Mouse (Mus musculus): Measurements from ENCODE around the gene Bicc1. TPM values are rescaled to one million over a fixed set of nuclear protein-coding genes. Genes with fewer than 3 reads are reported as not detected.

The Bicc1 gene
- total RNA-seq, 1 experiment, result 1.8 TPM

- no peak for DNase-seq (ENCODE audit: low read depth, low spot score)
- Histone ChIP-seq H3K36me3 (ENCODE audit: control insufficient read depth, insufficient read depth, low read length, poor library complexity, severe bottlenecking) (no peaks in the 10 kb centered on the region), H3K27ac (ENCODE audit: insufficient read depth, low read depth, low read length, poor library complexity, severe bottlenecking) (no peak overlapping the region), H3K9me3 (ENCODE audit: control insufficient read depth, insufficient read depth, low read depth, low read length) (no peaks in the 10 kb centered on the region), H3K4me3 (ENCODE audit: insufficient read depth in 1 of 2, low read depth in 1 of 2, low read length in 2 of 2, poor library complexity in 1 of 2, severe bottlenecking in 1 of 2) (no peak overlapping the region), H3K4me1 (ENCODE audit: control insufficient read depth in 2 of 2, insufficient read depth in 2 of 2, low read length in 2 of 2, poor library complexity in 1 of 2) (no peaks in the 10 kb centered on the region), H3K9ac (ENCODE audit: insufficient read depth, low read depth, low read length, poor library complexity, severe bottlenecking) (no peak overlapping the region)
- TF ChIP-seq CHD2 (IDR thresholded peaks at IDR 0.05; ENCODE audit: low read depth, low read length) (no peak), MAFK (IDR thresholded peaks at IDR 0.05; ENCODE audit: insufficient read depth, low read depth, low read length) (no peak), ZC3H11A (IDR thresholded peaks at IDR 0.05; ENCODE audit: borderline replicate concordance, low read depth, low read length) (no peak), ZNF384 (IDR thresholded peaks at IDR 0.05; ENCODE audit: low read depth, low read length) (no peak), HCFC1 (IDR thresholded peaks at IDR 0.05; ENCODE audit: borderline replicate concordance, insufficient read depth, low read length) (no peak)
- in situ Hi-C loops (cut with MboI; ENCODE audit: low sequenced_read_pairs in 2 of 2, unreplicated experiment in 2 of 2), result no loop called here
Observed at GRCm38 (mm10) chr10:71028066-71028844, 131.2 kb downstream of the Bicc1 start.

- TF ChIP-seq ZC3H11A (IDR thresholded peaks at IDR 0.05; ENCODE audit: borderline replicate concordance, low read depth, low read length) (no peak), HCFC1 (IDR thresholded peaks at IDR 0.05; ENCODE audit: borderline replicate concordance, insufficient read depth, low read length) (no peak), ZNF384 (IDR thresholded peaks at IDR 0.05; ENCODE audit: low read depth, low read length) (no peak), MAFK (IDR thresholded peaks at IDR 0.05; ENCODE audit: insufficient read depth, low read depth, low read length) (no peak), CHD2 (IDR thresholded peaks at IDR 0.05; ENCODE audit: low read depth, low read length) (no peak)
- Histone ChIP-seq H3K9ac (ENCODE audit: insufficient read depth, low read depth, low read length, poor library complexity, severe bottlenecking) (no peak overlapping the region), H3K4me3 (ENCODE audit: insufficient read depth in 1 of 2, low read depth in 1 of 2, low read length in 2 of 2, poor library complexity in 1 of 2, severe bottlenecking in 1 of 2) (no peak overlapping the region), H3K4me1 (ENCODE audit: control insufficient read depth in 2 of 2, insufficient read depth in 2 of 2, low read length in 2 of 2, poor library complexity in 1 of 2) (no peaks in the 10 kb centered on the region), H3K27ac (ENCODE audit: insufficient read depth, low read depth, low read length, poor library complexity, severe bottlenecking) (no peak overlapping the region), H3K9me3 (ENCODE audit: control insufficient read depth, insufficient read depth, low read depth, low read length) (no peaks in the 10 kb centered on the region), H3K36me3 (ENCODE audit: control insufficient read depth, insufficient read depth, low read length, poor library complexity, severe bottlenecking) (no peaks in the 10 kb centered on the region)
- DNase-seq (ENCODE audit: low read depth, low spot score), result no peak
- in situ Hi-C loops (cut with MboI; ENCODE audit: low sequenced_read_pairs in 2 of 2, unreplicated experiment in 2 of 2), result no loop called here
Observed at GRCm38 (mm10) chr10:71025131-71025894, 134.2 kb downstream of the Bicc1 start.

- no peak for DNase-seq (ENCODE audit: low read depth, low spot score)
- Histone ChIP-seq H3K9ac (ENCODE audit: insufficient read depth, low read depth, low read length, poor library complexity, severe bottlenecking) (no peak overlapping the region), H3K36me3 (ENCODE audit: control insufficient read depth, insufficient read depth, low read length, poor library complexity, severe bottlenecking) (no peaks in the 10 kb centered on the region), H3K4me1 (ENCODE audit: control insufficient read depth in 2 of 2, insufficient read depth in 2 of 2, low read length in 2 of 2, poor library complexity in 1 of 2) (no peaks in the 10 kb centered on the region), H3K4me3 (ENCODE audit: insufficient read depth in 1 of 2, low read depth in 1 of 2, low read length in 2 of 2, poor library complexity in 1 of 2, severe bottlenecking in 1 of 2) (no peak overlapping the region), H3K27ac (ENCODE audit: insufficient read depth, low read depth, low read length, poor library complexity, severe bottlenecking) (no peak overlapping the region), H3K9me3 (ENCODE audit: control insufficient read depth, insufficient read depth, low read depth, low read length) (no peaks in the 10 kb centered on the region)
- in situ Hi-C loops (cut with MboI; ENCODE audit: low sequenced_read_pairs in 2 of 2, unreplicated experiment in 2 of 2), result no loop called here
- TF ChIP-seq ZC3H11A (IDR thresholded peaks at IDR 0.05; ENCODE audit: borderline replicate concordance, low read depth, low read length) (no peak), ZNF384 (IDR thresholded peaks at IDR 0.05; ENCODE audit: low read depth, low read length) (no peak), HCFC1 (IDR thresholded peaks at IDR 0.05; ENCODE audit: borderline replicate concordance, insufficient read depth, low read length) (no peak), MAFK (IDR thresholded peaks at IDR 0.05; ENCODE audit: insufficient read depth, low read depth, low read length) (no peak), CHD2 (IDR thresholded peaks at IDR 0.05; ENCODE audit: low read depth, low read length) (no peak)
Observed at GRCm38 (mm10) chr10:71024681-71025080, 134.8 kb downstream of the Bicc1 start.

GRCm38 (mm10) chr10:71023471-71023870 is 136.0 kb downstream of the Bicc1 start:
- in situ Hi-C loops (cut with MboI; ENCODE audit: low sequenced_read_pairs in 2 of 2, unreplicated experiment in 2 of 2), result no loop called here
- Histone ChIP-seq H3K36me3 (ENCODE audit: control insufficient read depth, insufficient read depth, low read length, poor library complexity, severe bottlenecking) (no peaks in the 10 kb centered on the region), H3K9me3 (ENCODE audit: control insufficient read depth, insufficient read depth, low read depth, low read length) (no peaks in the 10 kb centered on the region), H3K9ac (ENCODE audit: insufficient read depth, low read depth, low read length, poor library complexity, severe bottlenecking) (no peak overlapping the region), H3K27ac (ENCODE audit: insufficient read depth, low read depth, low read length, poor library complexity, severe bottlenecking) (no peak overlapping the region), H3K4me1 (ENCODE audit: control insufficient read depth in 2 of 2, insufficient read depth in 2 of 2, low read length in 2 of 2, poor library complexity in 1 of 2) (no peaks in the 10 kb centered on the region), H3K4me3 (ENCODE audit: insufficient read depth in 1 of 2, low read depth in 1 of 2, low read length in 2 of 2, poor library complexity in 1 of 2, severe bottlenecking in 1 of 2) (no peak overlapping the region)
- TF ChIP-seq CHD2 (IDR thresholded peaks at IDR 0.05; ENCODE audit: low read depth, low read length) (no peak), ZC3H11A (IDR thresholded peaks at IDR 0.05; ENCODE audit: borderline replicate concordance, low read depth, low read length) (no peak), ZNF384 (IDR thresholded peaks at IDR 0.05; ENCODE audit: low read depth, low read length) (no peak), MAFK (IDR thresholded peaks at IDR 0.05; ENCODE audit: insufficient read depth, low read depth, low read length) (no peak), HCFC1 (IDR thresholded peaks at IDR 0.05; ENCODE audit: borderline replicate concordance, insufficient read depth, low read length) (no peak)
- DNase-seq (ENCODE audit: low read depth, low spot score), result no peak

All from ES-E14 (cell line).